In the genomic region with DNA sequence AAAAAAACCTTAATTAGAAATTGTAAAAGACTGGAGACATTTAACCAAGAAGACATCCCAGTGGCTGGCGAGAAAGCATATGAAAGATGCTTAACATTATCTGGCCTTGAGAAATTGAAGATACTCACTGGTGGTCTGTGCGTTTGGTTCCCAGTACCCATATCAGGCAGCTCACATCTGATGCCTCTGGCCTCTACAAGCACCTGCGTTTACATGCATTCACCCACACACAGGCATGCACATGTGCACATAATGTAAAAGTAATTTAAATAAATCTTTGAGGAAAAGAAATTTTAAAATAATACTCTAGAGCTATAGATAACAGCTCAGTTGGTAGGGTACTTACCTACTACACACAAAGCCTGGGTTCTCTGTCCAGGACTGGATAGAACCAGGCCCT, we compare ENCODE assay signal across 19 mouse cellular contexts. TPM values are rescaled to one million over a fixed set of nuclear protein-coding genes. Genes with fewer than 3 reads are reported as not detected.
DNase-seq lines count a peak whose midpoint lies in the region; ATAC-seq and TF ChIP-seq lines count a peak whose summit lies in the region.
"Had no signal": no experiment of that assay in that cellular context is flagged by ENCODE, and none has a peak within 500 bp of the region (broad histone marks: within the 10 kb centered on the region; RNA-seq: fewer than 3 reads in every experiment).

No protein-coding gene starts in this region.

- peak overlapping the region; percentile 85 for H3K4me2 ChIP-seq in heart, embryonic 13.5 days
- peak overlapping the region; percentile 78 for H3K4me2 ChIP-seq in liver, embryonic 13.5 days

- TF ChIP-seq CTCF in ES-Bruce4 (IDR thresholded peaks at IDR 0.05; ENCODE audit: low read depth, low read length), result no peak

- no peaks in the 10 kb centered on the region for H3K27me3 ChIP-seq in erythroblast, embryonic 14.5 days (ENCODE audit: control insufficient read depth)
- no peaks in the 10 kb centered on the region for H3K27me3 ChIP-seq in heart, embryonic 13.5 days (replicated peaks)
- H3K27me3 ChIP-seq in ES-Bruce4 (ENCODE audit: control insufficient read depth, insufficient read depth, low read length, poor library complexity, severe bottlenecking), result no peaks in the 10 kb centered on the region
- H3K27me3 ChIP-seq in liver, embryonic 13.5 days, result no peaks in the 10 kb centered on the region

- no peak for TF ChIP-seq POLR2A in ES-Bruce4 (IDR thresholded peaks at IDR 0.05; ENCODE audit: insufficient read depth, low read length)

- H3K9ac ChIP-seq in heart, embryonic 13.5 days, result no peak overlapping the region
- peak overlapping the region; percentile 97; the same call in 1 of the 2 replicates for H3K9ac ChIP-seq in ES-Bruce4 (ENCODE audit: low read depth, poor library complexity, severe bottlenecking)
- H3K9ac ChIP-seq in liver, embryonic 13.5 days, result peak overlapping the region; percentile 100
- H3K9ac ChIP-seq: forebrain, postnatal 0 days had no signal

- peaks cover 27% of the 10 kb centered on the region for H3K36me3 ChIP-seq in erythroblast, embryonic 14.5 days (ENCODE audit: control insufficient read depth)
- peaks cover 8% of the 10 kb centered on the region; the same call in 1 of the 2 replicates for H3K36me3 ChIP-seq in heart, embryonic 13.5 days
- H3K36me3 ChIP-seq in ES-Bruce4 (ENCODE audit: control insufficient read depth, insufficient read depth, low read length, poor library complexity, severe bottlenecking), result peaks cover 6% of the 10 kb centered on the region; the same call in 1 of the 2 replicates
- H3K36me3 ChIP-seq in liver, embryonic 13.5 days, result peaks cover 10% of the 10 kb centered on the region

- peak overlapping the region; percentile 99 for H3K27ac ChIP-seq in heart, embryonic 13.5 days (replicated peaks)
- H3K27ac ChIP-seq in ES-Bruce4 (ENCODE audit: insufficient read depth, low read length), result peak overlapping the region; percentile 85
- H3K27ac ChIP-seq in liver, embryonic 13.5 days, result peak overlapping the region; percentile 100
- H3K27ac ChIP-seq: embryonic facial prominence, embryonic 10.5 days; hindbrain, postnatal 0 days had no signal

- peaks cover 53% of the 10 kb centered on the region for H3K4me1 ChIP-seq in erythroblast, embryonic 14.5 days (ENCODE audit: control insufficient read depth)
- peaks cover 19% of the 10 kb centered on the region for H3K4me1 ChIP-seq in heart, embryonic 13.5 days
- H3K4me1 ChIP-seq in ES-Bruce4 (ENCODE audit: control insufficient read depth, insufficient read depth, low read length), result no peaks in the 10 kb centered on the region
- peaks cover 45% of the 10 kb centered on the region for H3K4me1 ChIP-seq in liver, embryonic 13.5 days (replicated peaks)

- no peak for DNase-seq in heart, adult 8-10 months (ENCODE audit: low spot score)
- no peak for DNase-seq in liver, embryonic 13.5 days
- DNase-seq in thymus, postnatal 10 days (ENCODE audit: low spot score in 2 of 2), result no peak
- DNase-seq in right cerebral cortex, postnatal 14 days, result no peak
- DNase-seq: adrenal gland, postnatal 14 days; cerebellum, adult 8-10 months; forebrain, postnatal 0 days; gastrocnemius, postnatal 36 days; kidney, postnatal 14 days; lung, adult 2 months; lung, postnatal 36 days; thymus, postnatal 14 days had no signal

- 80% methylated on average over 3 of the region's 3 CpGs for WGBS in heart, embryonic 13.5 days
- WGBS in liver, embryonic 13.5 days (ENCODE audit: insufficient replicate concordance), result 20% methylated on average over 3 of the region's 3 CpGs

- H3K9me3 ChIP-seq in erythroblast, embryonic 14.5 days (ENCODE audit: control insufficient read depth, low read length), result no peaks in the 10 kb centered on the region
- no peaks in the 10 kb centered on the region for H3K9me3 ChIP-seq in heart, embryonic 13.5 days
- H3K9me3 ChIP-seq in ES-Bruce4 (replicated peaks; ENCODE audit: control insufficient read depth, insufficient read depth, low read length, poor library complexity, severe bottlenecking), result no peaks in the 10 kb centered on the region
- H3K9me3 ChIP-seq in liver, embryonic 13.5 days (replicated peaks), result no peaks in the 10 kb centered on the region
- H3K9me3 ChIP-seq: embryonic facial prominence, embryonic 10.5 days had no signal

- no peak for ATAC-seq in erythroblast, adult 5-6 weeks (replicated peaks; ENCODE audit: low FRiP score, poor library complexity, severe bottlenecking)
- ATAC-seq in heart, embryonic 13.5 days (ENCODE audit: extremely low read depth, insufficient number of reproducible peaks, low FRiP score, low TSS enrichment), result no peak
- ATAC-seq in liver, embryonic 13.5 days (ENCODE audit: low read depth), result no peak
- ATAC-seq: forebrain, postnatal 0 days; hindbrain, postnatal 0 days; intestine, embryonic 16.5 days had no signal

- peak overlapping the region; percentile 100 for H3K4me3 ChIP-seq in erythroblast, embryonic 14.5 days (replicated peaks)
- H3K4me3 ChIP-seq in heart, embryonic 13.5 days, result peak overlapping the region; percentile 94; the same call in 1 of the 2 replicates
- H3K4me3 ChIP-seq in ES-Bruce4 (ENCODE audit: low read depth, low read length), result 0 out of 2 replicates have a peak overlapping the region, but pooled peaks have one; percentile 29
- H3K4me3 ChIP-seq in liver, embryonic 13.5 days (replicated peaks), result peak overlapping the region; percentile 99

- no peak for TF ChIP-seq EP300 in ES-Bruce4 (IDR thresholded peaks at IDR 0.05; ENCODE audit: insufficient read depth, low read depth, low read length)

RNA-seq across cellular contexts. Expression of a gene that starts 2.0 kb away (rescaled TPM):
- polyA plus RNA-seq in erythroblast, embryonic 14.5 days (2012), result 0.40 and 0.52 TPM in 2 replicates
- total RNA-seq in erythroblast, adult 5-6 weeks (2015; ENCODE audit: low replicate concordance), result 251 and 276 TPM in 2 replicates
- 521 and 575 TPM in 2 replicates for total RNA-seq in erythroblast, adult 5-6 weeks (2017; ENCODE audit: low replicate concordance)
- polyA plus RNA-seq in heart, embryonic 13.5 days (2015; fragmentation: Nextera tagmentation; extraction: Ambion mirVana), result 28.7 and 32.0 TPM in 2 replicates
- total RNA-seq in heart, adult 8-10 months (2022), result 10 to 100 TPM; 77.7 to 80.2 (median 79.4) TPM
- polyA plus RNA-seq in ES-Bruce4 (2011; ENCODE audit: insufficient read depth, insufficient read length, low read depth, missing spikeins), result 93.8 and 96.9 TPM in 2 replicates
- 29.6 and 32.1 TPM in 2 replicates for polyA plus RNA-seq in liver, embryonic 13.5 days (2015; fragmentation: Nextera tagmentation; extraction: Ambion mirVana)

Comparison
In these comparisons a context has a peak if more than half of its experiments do, and no peak if none do; other contexts are left out.
1. H3K4me3 ChIP-seq: peak in every context shown above with its lines; median percentile 100 in erythroblast, embryonic 14.5 days; 99 in liver, embryonic 13.5 days; 94 in heart, embryonic 13.5 days; 29 in ES-Bruce4.
2. RNA of a gene that starts 2.0 kb away (polyA plus RNA-seq): 93.8 to 96.9 TPM in ES-Bruce4, 29.6 to 32.1 TPM in liver, embryonic 13.5 days and 28.7 to 32.0 TPM in heart, embryonic 13.5 days; 0.40 to 0.52 TPM in erythroblast, embryonic 14.5 days; every median in the first group is over 10 times any median in the second.
3. Peak in every context shown above with its lines, with median percentiles within 50 percentile points of each other: H3K27ac ChIP-seq.